Mouse (Mus musculus) embryonic facial prominence, embryonic 12.5 days (tissue): ENCODE measurements around the gene Smg1. TPM values are rescaled to one million over a fixed set of nuclear protein-coding genes. Genes with fewer than 3 reads are reported as not detected.

Experiments
- ATAC-seq: fragments of 200-750 bp; cut with Nextera tagmentation; 2 replicates; pipeline ENCODE4 v1.8.0; 2017; ENCODE audit not compliant: insufficient number of reproducible peaks, insufficient read depth, low FRiP score, low TSS enrichment
- H3K27ac ChIP-seq: fragments of 300-500 bp; sonication (generic); 2 replicates; pipeline ENCODE4 v1.5.1; 2016; ENCODE audit warnings: mild to moderate bottlenecking
- H3K27me3 ChIP-seq: fragments of 300-500 bp; sonication (generic); 2 replicates; pipeline ENCODE4 v1.6.1; 2016; ENCODE audit warnings: mild to moderate bottlenecking, moderate library complexity
- H3K36me3 ChIP-seq: fragments of 300-500 bp; sonication (generic); 2 replicates; pipeline ENCODE4 v1.6.1; 2016; ENCODE audit warnings: mild to moderate bottlenecking
- H3K4me1 ChIP-seq: fragments of 300-500 bp; sonication (generic); 2 replicates; pipeline ENCODE4 v1.6.1; 2016
- H3K4me2 ChIP-seq: fragments of 300-500 bp; sonication (generic); replicated peaks from 2 replicates; pipeline ENCODE4 v1.6.1; 2016; ENCODE audit warnings: mild to moderate bottlenecking, moderate library complexity
- H3K4me3 ChIP-seq: fragments of 300-500 bp; sonication (generic); 2 replicates; pipeline ENCODE4 v1.5.1; 2016; ENCODE audit warnings: mild to moderate bottlenecking
- H3K9ac ChIP-seq: fragments of 300-500 bp; sonication (generic); 2 replicates; pipeline ENCODE4 v1.6.1; 2016; ENCODE audit warnings: mild to moderate bottlenecking, moderate library complexity
- H3K9me3 ChIP-seq: fragments of 300-500 bp; sonication (generic); 2 replicates; pipeline ENCODE4 v1.6.1; 2016; ENCODE audit warnings: mild to moderate bottlenecking, moderate library complexity
- WGBS: fragments of 180-500 bp; shearing (Covaris S2); methylation state at CpG from one replicate; pipeline ENCODE4 v1.1.7; 2016; 5-methylcytosine and 5-hydroxymethylcytosine counted together
- polyA plus RNA-seq: library from polyadenylated mRNA; unstranded; fragments of >200 nt; fragmentation: Nextera tagmentation; extraction: Ambion mirVana; gene quantifications from 2 replicates; pipeline ENCODE4 v1.2.1, GENCODE M21; 2016

The Smg1 gene
- polyA plus RNA-seq, 1 experiment from 2014 or later = 26.6 TPM

- WGBS = 88% methylated on average over 7 of the region's 7 CpGs
- no peak for ATAC-seq
- Histone ChIP-seq H3K36me3 (no peaks in the 10 kb centered on the region), H3K4me2 (no peak overlapping the region), H3K4me3 (no peak overlapping the region), H3K27me3 (no peaks in the 10 kb centered on the region), H3K9ac (no peak overlapping the region), H3K27ac (no peak overlapping the region), H3K4me1 (no peaks in the 10 kb centered on the region), H3K9me3 (no peaks in the 10 kb centered on the region)
These were observed 16.3 kb upstream of the Smg1 start for GRCm38 (mm10) chr7:118259676-118260305.

- Histone ChIP-seq H3K4me2 (no peak overlapping the region), H3K27ac (no peak overlapping the region), H3K27me3 (no peaks in the 10 kb centered on the region), H3K4me3 (no peak overlapping the region), H3K36me3 (no peaks in the 10 kb centered on the region), H3K9me3 (no peaks in the 10 kb centered on the region), H3K4me1 (no peaks in the 10 kb centered on the region), H3K9ac (no peak overlapping the region)
- no peak for ATAC-seq
These were observed 15.0 kb upstream of the Smg1 start for GRCm38 (mm10) chr7:118258451-118258850.

- Histone ChIP-seq H3K4me1 (no peaks in the 10 kb centered on the region), H3K27me3 (no peaks in the 10 kb centered on the region), H3K4me2 (no peak overlapping the region), H3K9ac (no peak overlapping the region), H3K36me3 (no peaks in the 10 kb centered on the region), H3K9me3 (no peaks in the 10 kb centered on the region), H3K27ac (no peak overlapping the region), H3K4me3 (no peak overlapping the region)
- no peak for ATAC-seq
- 82% methylated on average over 6 of the region's 6 CpGs for WGBS
These were observed 13.3 kb upstream of the Smg1 start for GRCm38 (mm10) chr7:118256740-118257139.

- Histone ChIP-seq H3K9ac (no peak overlapping the region), H3K4me3 (no peak overlapping the region), H3K27me3 (no peaks in the 10 kb centered on the region), H3K9me3 (no peaks in the 10 kb centered on the region), H3K36me3 (no peaks in the 10 kb centered on the region), H3K27ac (no peak overlapping the region), H3K4me2 (no peak overlapping the region), H3K4me1 (no peaks in the 10 kb centered on the region)
- 65% methylated on average over 8 of the region's 8 CpGs for WGBS
- no peak for ATAC-seq
These were observed 11.0 kb upstream of the Smg1 start for GRCm38 (mm10) chr7:118254460-118254859.

GRCm38 (mm10) chr7:118254015-118254414, 10.5 kb upstream of the Smg1 start:
- 34% methylated on average over 4 of the region's 4 CpGs for WGBS
- Histone ChIP-seq H3K4me2 (no peak overlapping the region), H3K9me3 (no peaks in the 10 kb centered on the region), H3K4me1 (no peaks in the 10 kb centered on the region), H3K9ac (no peak overlapping the region), H3K36me3 (no peaks in the 10 kb centered on the region), H3K27me3 (no peaks in the 10 kb centered on the region), H3K4me3 (no peak overlapping the region), H3K27ac (no peak overlapping the region)
- no peak for ATAC-seq

GRCm38 (mm10) chr7:118252979-118253378, 9.5 kb upstream of the Smg1 start:
- no peaks in the 10 kb centered on the region for H3K9me3 ChIP-seq
- H3K4me3 ChIP-seq = no peak overlapping the region
- H3K4me2 ChIP-seq = no peak overlapping the region
- 46% methylated on average over 3 of the region's 3 CpGs for WGBS
- H3K36me3 ChIP-seq = no peaks in the 10 kb centered on the region
- ATAC-seq = no peak
- no peaks in the 10 kb centered on the region for H3K27me3 ChIP-seq
- no peak overlapping the region for H3K9ac ChIP-seq
- H3K4me1 ChIP-seq = no peaks in the 10 kb centered on the region
- no peak overlapping the region for H3K27ac ChIP-seq

GRCm38 (mm10) chr7:118252349-118252748, 8.9 kb upstream of the Smg1 start:
- 34% methylated on average over 4 of the region's 4 CpGs for WGBS
- Histone ChIP-seq H3K9me3 (no peaks in the 10 kb centered on the region), H3K36me3 (no peaks in the 10 kb centered on the region), H3K27ac (no peak overlapping the region), H3K27me3 (no peaks in the 10 kb centered on the region), H3K9ac (no peak overlapping the region), H3K4me3 (no peak overlapping the region), H3K4me1 (no peaks in the 10 kb centered on the region), H3K4me2 (no peak overlapping the region)
- ATAC-seq = no peak

- ATAC-seq = no peak
- WGBS = 91% methylated on average over 2 of the region's 2 CpGs
- Histone ChIP-seq H3K4me2 (no peak overlapping the region), H3K9ac (no peak overlapping the region), H3K27ac (no peak overlapping the region), H3K4me1 (no peaks in the 10 kb centered on the region), H3K9me3 (no peaks in the 10 kb centered on the region), H3K36me3 (no peaks in the 10 kb centered on the region), H3K27me3 (no peaks in the 10 kb centered on the region), H3K4me3 (no peak overlapping the region)
These were observed 8.1 kb upstream of the Smg1 start for GRCm38 (mm10) chr7:118251392-118252170.

- H3K4me1 ChIP-seq = no peaks in the 10 kb centered on the region
- no peaks in the 10 kb centered on the region for H3K9me3 ChIP-seq
- no peak overlapping the region for H3K27ac ChIP-seq
- no peaks in the 10 kb centered on the region for H3K36me3 ChIP-seq
- no peak for ATAC-seq
- WGBS = 92% methylated on average over 4 of the region's 4 CpGs
- H3K4me2 ChIP-seq = no peak overlapping the region
- H3K4me3 ChIP-seq = no peak overlapping the region
- H3K27me3 ChIP-seq = no peaks in the 10 kb centered on the region
- no peak overlapping the region for H3K9ac ChIP-seq
These were observed 7.2 kb upstream of the Smg1 start for GRCm38 (mm10) chr7:118250482-118251160.

- no peak overlapping the region for H3K4me3 ChIP-seq
- no peak overlapping the region for H3K4me2 ChIP-seq
- H3K36me3 ChIP-seq = no peaks in the 10 kb centered on the region
- no peaks in the 10 kb centered on the region for H3K9me3 ChIP-seq
- no peaks in the 10 kb centered on the region for H3K4me1 ChIP-seq
- ATAC-seq = no peak
- no peak overlapping the region for H3K27ac ChIP-seq
- no peaks in the 10 kb centered on the region for H3K27me3 ChIP-seq
- no peak overlapping the region for H3K9ac ChIP-seq
- WGBS = 94% methylated on average over 2 of the region's 2 CpGs
These were observed 6.1 kb upstream of the Smg1 start for GRCm38 (mm10) chr7:118249563-118249962.

- 81% methylated on average over 8 of the region's 8 CpGs for WGBS
- no peaks in the 10 kb centered on the region for H3K4me1 ChIP-seq
- no peak overlapping the region for H3K4me3 ChIP-seq
- H3K36me3 ChIP-seq = no peaks in the 10 kb centered on the region
- no peak overlapping the region for H3K4me2 ChIP-seq
- no peaks in the 10 kb centered on the region for H3K9me3 ChIP-seq
- ATAC-seq = no peak
- H3K27me3 ChIP-seq = no peaks in the 10 kb centered on the region
- no peak overlapping the region for H3K9ac ChIP-seq
- no peak overlapping the region for H3K27ac ChIP-seq
These were observed 4.6 kb upstream of the Smg1 start for GRCm38 (mm10) chr7:118248069-118248468.

- Histone ChIP-seq H3K27me3 (no peaks in the 10 kb centered on the region), H3K4me2 (no peak overlapping the region), H3K4me3 (no peak overlapping the region), H3K9ac (no peak overlapping the region), H3K27ac (no peak overlapping the region), H3K9me3 (no peaks in the 10 kb centered on the region), H3K4me1 (peaks cover 8% of the 10 kb centered on the region), H3K36me3 (no peaks in the 10 kb centered on the region)
- no peak for ATAC-seq
- 93% methylated on average over 3 of the region's 3 CpGs for WGBS
These were observed 1.8 kb upstream of the Smg1 start for GRCm38 (mm10) chr7:118245260-118245659.
